Mouse (Mus musculus) embryonic facial prominence, embryonic 11.5 days (tissue): Measurements from ENCODE around the gene Smpd3. TPM values are rescaled to one million over a fixed set of nuclear protein-coding genes. Genes with fewer than 3 reads are reported as not detected.

Experiments used
- ATAC-seq: fragments of 200-750 bp; cut with Nextera tagmentation; replicated peaks from 2 replicates; pipeline ENCODE4 v1.8.0; 2017; ENCODE audit warnings: low read depth; ENCODE audit not compliant: insufficient number of reproducible peaks, low FRiP score, low TSS enrichment
- DNase-seq: peaks from one replicate; pipeline ENCODE4 v3.0.0-alpha.2; 2015; ENCODE audit warnings: low spot score
- H3K27ac ChIP-seq: fragments of 300-500 bp; sonication (generic); replicated peaks from 2 replicates; pipeline ENCODE4 v1.5.1; 2014; ENCODE audit warnings: mild to moderate bottlenecking, low read depth, low read length, control low read depth
- H3K27me3 ChIP-seq: fragments of 300-500 bp; sonication (generic); 2 replicates; pipeline ENCODE4 v1.6.1; 2014; ENCODE audit warnings: mild to moderate bottlenecking, low read length, moderate library complexity, mixed read lengths; ENCODE audit not compliant: control insufficient read depth, insufficient read depth
- H3K36me3 ChIP-seq: fragments of 300-500 bp; sonication (generic); replicated peaks from 2 replicates; pipeline ENCODE4 v1.6.1; 2014; ENCODE audit warnings: low read depth, mild to moderate bottlenecking, low read length, moderate library complexity, mixed read lengths; ENCODE audit not compliant: control insufficient read depth, insufficient read depth
- H3K4me1 ChIP-seq: fragments of 300-500 bp; sonication (generic); 2 replicates; pipeline ENCODE4 v1.6.1; 2014; ENCODE audit warnings: low read length, mixed read lengths; ENCODE audit not compliant: control insufficient read depth, insufficient read depth
- H3K4me2 ChIP-seq: fragments of 300-500 bp; sonication (generic); 2 replicates; pipeline ENCODE4 v1.6.1; 2014; ENCODE audit warnings: low read depth, mild to moderate bottlenecking, control low read depth, low read length, moderate library complexity
- H3K4me3 ChIP-seq: fragments of 300-500 bp; sonication (generic); 2 replicates; pipeline ENCODE4 v1.5.1; 2014; ENCODE audit warnings: low read depth, low read length, control low read depth
- H3K9ac ChIP-seq: fragments of 300-500 bp; sonication (generic); replicated peaks from 2 replicates; pipeline ENCODE4 v1.6.1; 2014; ENCODE audit warnings: mild to moderate bottlenecking, control low read depth, low read length
- H3K9me3 ChIP-seq: fragments of 300-500 bp; sonication (generic); replicated peaks from 2 replicates; pipeline ENCODE4 v1.6.1; 2016; ENCODE audit warnings: mild to moderate bottlenecking, low read length, inconsistent platforms, mixed read lengths; ENCODE audit not compliant: control insufficient read depth
- WGBS: fragments of 180-500 bp; shearing (Covaris S2); extraction: QIAGEN DNeasy Blood & Tissue Kit; methylation state at CpG from one replicate; pipeline ENCODE4 v1.1.7; 2014; 5-methylcytosine and 5-hydroxymethylcytosine counted together
- polyA plus RNA-seq: library from polyadenylated mRNA; unstranded; fragments of >200 nt; fragmentation: Nextera tagmentation; extraction: Ambion mirVana; gene quantifications from 2 replicates; pipeline ENCODE4 v1.2.1, GENCODE M21; 2014

The Smpd3 gene
- polyA plus RNA-seq, 1 experiment from 2014 or later = 2.0 TPM

- H3K27me3 ChIP-seq = no peaks in the 10 kb centered on the region
- H3K36me3 ChIP-seq = no peaks in the 10 kb centered on the region
- ATAC-seq = no peak
- no peaks in the 10 kb centered on the region for H3K9me3 ChIP-seq
- H3K4me1 ChIP-seq = no peaks in the 10 kb centered on the region
- 87% methylated on average over 7 of the region's 7 CpGs for WGBS
- H3K4me2 ChIP-seq = no peak overlapping the region
- no peak for DNase-seq
- H3K27ac ChIP-seq = no peak overlapping the region
- H3K9ac ChIP-seq = no peak overlapping the region
- no peak overlapping the region for H3K4me3 ChIP-seq
These were observed 16.4 kb downstream of the Smpd3 start for GRCm38 (mm10) chr8:106321434-106321833.

GRCm38 (mm10) chr8:106320002-106320401 lies 17.8 kb downstream of the Smpd3 start:
- WGBS = 76% methylated on average over 6 of the region's 6 CpGs
- ATAC-seq (no peak), DNase-seq (no peak)
- Histone ChIP-seq H3K27ac (no peak overlapping the region), H3K4me3 (no peak overlapping the region), H3K27me3 (no peaks in the 10 kb centered on the region), H3K36me3 (no peaks in the 10 kb centered on the region), H3K9ac (no peak overlapping the region), H3K4me1 (no peaks in the 10 kb centered on the region), H3K9me3 (no peaks in the 10 kb centered on the region), H3K4me2 (no peak overlapping the region)

- H3K27ac ChIP-seq = no peak overlapping the region
- no peak for ATAC-seq
- no peak overlapping the region for H3K9ac ChIP-seq
- H3K27me3 ChIP-seq = no peaks in the 10 kb centered on the region
- H3K9me3 ChIP-seq = no peaks in the 10 kb centered on the region
- DNase-seq = no peak
- H3K4me3 ChIP-seq = no peak overlapping the region
- no peaks in the 10 kb centered on the region for H3K36me3 ChIP-seq
- no peak overlapping the region for H3K4me2 ChIP-seq
- no peaks in the 10 kb centered on the region for H3K4me1 ChIP-seq
- WGBS = 75% methylated on average over 4 of the region's 4 CpGs
These were observed 20.7 kb downstream of the Smpd3 start for GRCm38 (mm10) chr8:106317091-106317490.

GRCm38 (mm10) chr8:106316506-106316905 lies 21.3 kb downstream of the Smpd3 start:
- Histone ChIP-seq H3K27me3 (no peaks in the 10 kb centered on the region), H3K4me2 (no peak overlapping the region), H3K27ac (no peak overlapping the region), H3K4me1 (no peaks in the 10 kb centered on the region), H3K9ac (no peak overlapping the region), H3K36me3 (no peaks in the 10 kb centered on the region), H3K4me3 (no peak overlapping the region), H3K9me3 (no peaks in the 10 kb centered on the region)
- 76% methylated on average over 10 of the region's 10 CpGs for WGBS
- ATAC-seq = no peak
- no peak for DNase-seq

- DNase-seq (no peak), ATAC-seq (no peak)
- H3K4me1 ChIP-seq = no peaks in the 10 kb centered on the region
- no peaks in the 10 kb centered on the region for H3K27me3 ChIP-seq
- H3K4me2 ChIP-seq = no peak overlapping the region
- H3K27ac ChIP-seq = no peak overlapping the region
- H3K9ac ChIP-seq = no peak overlapping the region
- 89% methylated on average over 6 of the region's 6 CpGs for WGBS
- H3K36me3 ChIP-seq = no peaks in the 10 kb centered on the region
- H3K4me3 ChIP-seq = no peak overlapping the region
- no peaks in the 10 kb centered on the region for H3K9me3 ChIP-seq
These were observed 22.2 kb downstream of the Smpd3 start for GRCm38 (mm10) chr8:106315402-106316187.

- DNase-seq = no peak
These were observed 24.0 kb downstream of the Smpd3 start for GRCm38 (mm10) chr8:106313799-106314198.

GRCm38 (mm10) chr8:106313120-106313737 lies 24.6 kb downstream of the Smpd3 start:
- H3K4me1 ChIP-seq = no peaks in the 10 kb centered on the region
- ATAC-seq (no peak), DNase-seq (no peak)
- no peak overlapping the region for H3K4me2 ChIP-seq
- no peak overlapping the region for H3K27ac ChIP-seq
- H3K9ac ChIP-seq = no peak overlapping the region
- H3K36me3 ChIP-seq = no peaks in the 10 kb centered on the region
- WGBS = 87% methylated on average over 6 of the region's 6 CpGs
- no peaks in the 10 kb centered on the region for H3K27me3 ChIP-seq
- no peak overlapping the region for H3K4me3 ChIP-seq
- H3K9me3 ChIP-seq = no peaks in the 10 kb centered on the region

More at GRCm38 (mm10) chr8:106313799-106314198, 24.0 kb downstream of the Smpd3 start:
- Histone ChIP-seq H3K9ac (no peak overlapping the region), H3K4me1 (no peaks in the 10 kb centered on the region), H3K9me3 (no peaks in the 10 kb centered on the region), H3K36me3 (no peaks in the 10 kb centered on the region), H3K4me3 (no peak overlapping the region), H3K27me3 (no peaks in the 10 kb centered on the region), H3K27ac (no peak overlapping the region), H3K4me2 (no peak overlapping the region)
- 71% methylated on average over 2 of the region's 2 CpGs for WGBS
- no peak for ATAC-seq

GRCm38 (mm10) chr8:106311967-106312366 lies 25.8 kb downstream of the Smpd3 start:
- Histone ChIP-seq H3K4me2 (no peak overlapping the region), H3K4me3 (no peak overlapping the region), H3K36me3 (no peaks in the 10 kb centered on the region), H3K27ac (no peak overlapping the region), H3K4me1 (no peaks in the 10 kb centered on the region), H3K27me3 (no peaks in the 10 kb centered on the region), H3K9ac (no peak overlapping the region), H3K9me3 (no peaks in the 10 kb centered on the region)
- DNase-seq (no peak), ATAC-seq (no peak)
- 86% methylated on average over 1 of the region's 1 CpGs for WGBS
